Mouse (Mus musculus) brain, adult 2 months (tissue): ENCODE results near the gene Tmem79.
"Not testable (repeated sequence)": the region's sequence is repeated elsewhere in the genome, so short reads cannot be mapped to it uniquely, and the experiment has no call there.

ENCODE experiments used
- DNase-seq: peaks from one replicate; pipeline ENCODE4 v3.0.0; 2011; ENCODE audit warnings: low read depth, low spot score

The Tmem79 gene

DNA sequence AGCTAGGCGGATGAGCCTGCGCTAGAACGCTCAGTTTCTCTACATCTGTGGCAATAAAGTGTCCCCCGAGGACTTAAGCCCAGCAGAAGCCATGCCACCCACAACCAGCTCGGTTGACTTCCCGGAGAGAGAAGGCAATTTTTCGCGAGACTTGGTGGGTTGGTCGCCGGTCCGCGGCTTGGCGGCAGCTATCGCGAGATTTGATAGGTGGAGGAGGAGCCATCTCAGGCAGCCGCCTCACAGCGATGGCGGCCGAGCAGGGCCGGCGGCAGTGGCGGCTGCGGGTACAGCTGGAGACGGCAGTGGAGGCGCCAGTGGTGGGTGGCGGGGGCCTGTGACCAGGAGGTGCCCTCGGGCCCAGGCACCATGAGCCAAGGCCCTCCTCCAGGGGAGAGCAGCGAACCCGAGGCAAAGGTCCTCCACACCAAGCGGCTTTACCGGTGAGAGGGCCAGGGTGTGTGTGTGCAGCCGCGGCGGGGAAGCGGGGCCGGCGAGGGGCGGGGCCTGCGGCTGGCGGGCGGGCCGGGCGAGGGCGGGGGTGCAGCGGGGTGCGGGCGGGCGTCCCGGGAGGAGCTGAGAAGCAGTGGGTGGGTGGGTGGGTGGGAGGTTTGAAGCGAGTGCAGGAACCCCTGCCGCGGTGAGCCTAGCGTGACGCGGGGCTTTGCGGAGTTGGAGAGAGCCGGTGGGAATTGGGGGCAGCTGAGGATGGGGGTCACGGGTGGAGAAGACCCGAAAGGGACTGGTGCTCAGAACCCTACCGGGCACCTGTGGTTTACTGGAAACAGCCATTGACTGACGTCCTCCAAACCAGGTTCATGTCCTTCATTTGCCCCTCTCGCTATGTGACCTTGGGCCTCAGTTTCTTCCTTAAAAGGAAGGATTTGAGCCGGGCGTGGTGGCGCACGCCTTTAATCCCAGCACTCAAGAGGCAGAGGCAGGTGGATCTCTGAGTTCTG lies at the start of gene Tmem79, which contains the start of gene Smg5:
Gene Tmem79, minus strand, starts transcription at position 91 of the 956 bp plus-strand sequence.
Gene Smg5, plus strand, starts transcription at position 203 of the 956 bp plus-strand sequence.
- DNase-seq = peak; percentile 98

DNA sequence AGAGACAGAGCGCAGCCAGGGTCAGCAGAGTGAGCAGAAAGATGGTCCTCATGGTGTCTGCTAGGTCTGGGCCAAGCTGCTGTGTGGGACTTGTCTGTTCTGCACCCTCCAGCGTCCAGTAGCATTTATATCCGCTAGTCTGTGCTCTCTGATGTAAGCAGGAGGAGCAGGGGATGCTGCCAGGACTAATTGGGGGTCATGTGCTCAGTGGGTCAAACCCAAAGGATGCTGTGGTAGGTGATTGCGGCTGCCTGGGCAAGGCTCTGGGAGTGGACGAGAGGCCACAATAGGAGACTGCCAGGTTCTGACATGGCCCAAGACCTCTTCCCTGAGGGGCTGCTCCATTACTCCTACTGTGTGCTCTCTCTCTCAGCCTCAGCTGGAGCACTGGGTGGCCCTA lies 48.4 kb upstream of the Tmem79 start, which contains the start of gene Bglap:
Gene Bglap, minus strand, starts transcription at position 101 of the 400 bp plus-strand sequence.
- no peak for DNase-seq

DNA sequence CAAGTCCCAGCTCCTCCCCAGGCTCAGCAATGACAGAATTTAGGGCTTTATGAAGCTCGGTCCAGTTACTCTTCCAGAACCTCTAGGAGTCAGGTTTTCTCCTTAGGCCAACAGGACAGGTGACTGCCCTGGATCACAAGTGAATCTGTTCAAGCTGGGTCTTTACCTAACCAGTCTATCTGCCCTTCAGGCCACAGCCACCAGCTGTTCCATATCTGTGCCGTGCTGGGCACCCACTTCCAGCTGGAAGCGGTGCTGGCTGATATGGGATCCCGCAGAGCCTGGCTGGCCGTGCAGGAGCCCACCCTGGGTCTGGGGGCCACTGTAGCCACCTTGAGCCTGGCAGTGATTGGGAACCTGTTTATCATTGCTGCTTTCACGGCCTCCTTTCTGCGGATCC lies 46.4 kb upstream of the Tmem79 start:
- DNase-seq = not testable (repeated sequence)

DNA sequence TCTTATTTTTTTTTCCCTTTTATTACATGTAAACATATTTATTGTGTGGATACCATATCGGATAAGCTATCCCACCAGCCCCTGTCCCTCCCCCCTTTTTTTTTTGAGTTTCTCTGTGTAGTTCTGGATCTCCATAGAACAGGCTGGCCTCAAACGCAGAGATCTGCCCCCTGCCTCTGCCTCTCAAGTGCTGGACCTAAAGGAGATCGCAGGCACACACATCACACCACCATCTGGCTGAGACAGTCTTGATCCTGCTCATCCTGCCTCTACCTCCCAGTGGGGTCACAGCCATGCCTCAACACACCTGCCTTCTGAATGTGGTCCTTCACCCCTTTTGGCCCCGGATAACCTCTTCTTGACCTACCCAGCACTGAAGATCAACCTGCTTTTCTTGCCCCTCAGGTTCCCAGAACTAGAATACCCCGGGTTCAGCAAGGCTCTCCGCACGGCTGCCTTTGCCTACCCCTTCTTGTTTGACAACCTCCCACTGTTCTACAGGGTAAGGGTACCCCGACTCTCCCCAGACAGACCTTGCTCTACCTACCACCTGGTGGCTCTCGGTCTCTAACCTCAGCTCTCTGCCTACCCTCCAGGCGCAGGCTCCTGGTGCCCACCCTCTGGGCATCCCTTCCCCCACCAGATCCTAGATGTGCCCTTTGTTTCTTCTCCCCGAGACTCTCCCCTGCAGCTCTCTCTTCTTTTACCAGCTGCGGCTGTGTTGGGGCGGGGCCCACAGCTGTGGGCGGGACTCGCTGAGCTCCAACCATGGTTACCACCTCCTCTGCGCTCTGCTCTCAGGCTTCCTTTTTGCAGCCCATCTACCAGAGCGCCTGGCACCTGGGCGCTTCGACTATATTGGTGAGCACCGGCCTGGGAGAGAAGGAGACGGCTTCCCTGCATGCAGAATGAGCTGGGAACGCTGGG lies 45.7 kb upstream of the Tmem79 start:
- peak; percentile 59 for DNase-seq

GRCm38 (mm10) chr3:88378599-88378998 lies 42.7 kb upstream of the Tmem79 start, which contains the start of gene Bglap2:
TSS of gene Bglap2 (minus strand) at chr3:88378699.
- DNase-seq = not testable (repeated sequence)

- DNase-seq = not testable (repeated sequence)
These were observed 40.7 kb upstream of the Tmem79 start for GRCm38 (mm10) chr3:88376644-88377043.

GRCm38 (mm10) chr3:88375750-88376626 lies 40.0 kb upstream of the Tmem79 start:
- DNase-seq = peak; percentile 69

- not testable (repeated sequence) for DNase-seq
These were observed 36.7 kb upstream of the Tmem79 start, which contains the start of gene Bglap3 for GRCm38 (mm10) chr3:88372643-88373042. TSS of gene Bglap3 (minus strand) at chr3:88372743.

GRCm38 (mm10) chr3:88368511-88368910 lies 32.6 kb upstream of the Tmem79 start:
- DNase-seq = not testable (repeated sequence)

DNA sequence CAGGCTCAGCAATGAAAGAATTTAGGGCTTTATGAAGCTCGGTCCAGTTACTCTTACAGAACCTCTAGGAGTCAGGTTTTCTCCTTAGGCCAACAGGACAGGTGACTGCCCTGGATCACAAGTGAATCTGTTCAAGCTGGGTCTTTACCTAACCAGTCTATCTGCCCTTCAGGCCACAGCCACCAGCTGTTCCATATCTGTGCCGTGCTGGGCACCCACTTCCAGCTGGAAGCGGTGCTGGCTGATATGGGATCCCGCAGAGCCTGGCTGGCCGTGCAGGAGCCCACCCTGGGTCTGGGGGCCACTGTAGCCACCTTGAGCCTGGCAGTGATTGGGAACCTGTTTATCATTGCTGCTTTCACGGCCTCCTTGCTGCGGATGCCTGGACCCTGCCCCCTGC lies 31.6 kb upstream of the Tmem79 start:
- not testable (repeated sequence) for DNase-seq

GRCm38 (mm10) chr3:88366830-88367428 lies 31.0 kb upstream of the Tmem79 start:
- peak; percentile 46 for DNase-seq

DNA sequence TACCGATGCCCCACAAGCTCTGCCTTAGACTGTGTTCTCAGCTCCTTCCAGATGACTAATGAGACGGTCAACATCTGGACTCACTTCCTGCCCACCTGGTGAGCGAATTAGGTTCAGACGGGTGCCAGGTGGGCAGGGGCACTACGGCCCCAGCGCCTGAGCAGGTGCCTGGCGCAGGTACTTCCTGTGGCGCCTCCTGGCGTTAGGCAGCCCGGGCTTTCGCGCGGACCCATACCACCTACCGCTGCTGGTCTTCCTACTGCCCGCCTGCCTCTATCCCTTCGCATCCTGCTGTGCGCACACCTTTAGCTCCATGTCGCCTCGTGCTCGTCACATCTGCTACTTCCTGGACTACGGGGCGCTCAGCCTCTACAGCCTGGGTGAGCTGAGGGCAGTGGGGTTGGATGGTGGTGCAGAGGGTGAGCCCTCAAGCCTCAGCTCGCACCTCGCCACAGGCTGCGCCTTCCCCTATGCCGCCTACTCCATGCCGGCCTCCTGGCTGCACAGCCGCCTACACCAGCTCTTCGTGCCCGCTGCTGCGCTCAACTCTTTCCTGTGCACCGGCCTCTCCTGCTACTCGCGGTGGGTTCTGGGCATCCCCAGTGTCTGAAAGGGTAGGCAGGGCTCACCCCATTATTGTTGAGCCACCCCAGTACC lies 29.9 kb upstream of the Tmem79 start:
- DNase-seq = no peak

- no peak for DNase-seq
These were observed 28.4 kb upstream of the Tmem79 start, which contains the start of gene Paqr6 for GRCm38 (mm10) chr3:88364337-88364736. TSS of gene Paqr6 (plus strand) at chr3:88364584.

DNA sequence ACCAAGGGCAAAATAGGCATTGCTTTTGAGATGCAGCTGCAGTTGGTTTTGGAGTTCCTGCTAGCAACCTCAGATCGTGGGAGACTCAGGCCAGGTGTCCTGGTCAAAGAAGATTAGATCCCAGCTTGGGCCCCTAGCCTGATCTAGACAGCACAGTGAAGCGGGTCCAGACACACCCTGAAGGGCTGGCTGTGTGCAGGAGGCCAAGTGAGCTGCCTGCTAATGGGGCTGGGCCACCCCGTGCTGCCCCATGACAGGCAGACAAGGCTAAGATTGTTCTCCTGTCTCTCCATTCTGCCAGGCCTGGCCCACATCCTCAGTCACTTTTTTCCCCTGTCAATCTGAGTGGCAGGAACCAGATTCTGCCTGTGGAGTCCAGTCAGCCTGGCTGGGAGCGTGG lies 27.8 kb upstream of the Tmem79 start:
- DNase-seq = peak; percentile 82

DNA sequence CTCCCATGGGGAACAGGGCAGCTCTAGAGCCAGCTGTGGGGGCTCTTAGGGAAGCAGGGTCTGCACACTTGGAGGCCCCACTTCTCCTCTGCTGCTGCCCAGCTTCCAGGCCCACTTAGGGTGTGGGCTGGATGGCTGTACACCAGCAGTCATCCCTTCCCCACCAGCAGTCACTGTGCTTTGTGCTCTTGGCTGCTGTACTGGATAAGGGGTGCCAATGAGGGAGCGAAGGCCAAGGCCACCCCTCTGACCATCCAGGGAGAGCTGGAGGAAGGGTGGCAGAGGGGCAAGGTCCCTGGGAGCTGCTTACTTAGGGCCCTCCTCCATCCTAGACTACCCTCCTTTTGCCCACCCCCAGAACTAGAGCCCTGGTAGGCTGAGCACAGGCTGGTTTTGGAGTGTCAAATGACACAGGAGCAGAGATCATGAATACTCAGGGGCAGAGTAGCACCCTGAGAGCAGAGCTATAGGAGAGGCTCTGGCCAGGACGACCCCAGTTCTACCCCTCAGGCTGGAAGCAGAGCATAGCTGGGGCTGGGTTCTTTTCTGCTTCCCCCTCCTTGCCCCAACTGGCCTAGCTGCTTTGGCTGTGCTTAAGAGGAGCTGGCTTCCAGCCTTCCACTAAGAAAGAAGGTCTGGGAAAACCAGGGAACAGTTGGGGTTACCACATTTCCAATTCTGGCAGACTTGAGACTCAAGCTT lies 25.8 kb upstream of the Tmem79 start:
- no peak for DNase-seq

- DNase-seq = no peak
These were observed 25.1 kb upstream of the Tmem79 start for GRCm38 (mm10) chr3:88361096-88361495.

GRCm38 (mm10) chr3:88359989-88360388 lies 24.0 kb upstream of the Tmem79 start:
- peak; percentile 54 for DNase-seq

DNA sequence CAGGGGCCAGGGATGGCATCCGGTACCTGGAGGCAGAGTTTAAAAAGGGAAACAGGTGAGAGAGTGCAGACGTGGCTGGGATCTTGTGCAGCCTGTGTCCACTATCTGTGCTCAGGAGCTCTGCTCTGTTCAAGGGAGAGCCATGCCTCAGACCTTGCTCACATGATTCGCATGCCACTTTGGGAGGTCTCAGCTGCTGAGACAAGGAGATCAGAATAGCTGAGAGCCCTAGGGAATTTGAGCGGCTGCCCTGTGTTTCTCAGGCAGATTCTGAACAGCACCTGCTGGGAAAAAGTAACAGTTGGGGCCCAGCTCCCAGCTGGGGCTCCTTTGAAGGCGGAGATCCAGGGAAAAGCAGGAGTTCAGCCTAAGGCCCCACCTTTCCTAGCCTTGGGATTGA lies 23.6 kb upstream of the Tmem79 start:
- DNase-seq = no peak
